Mouse (Mus musculus) neutrophil, adult 5-6 weeks (primary cell): ENCODE data around the gene Tenm4. TPM values are rescaled to one million over a fixed set of nuclear protein-coding genes. Genes with fewer than 3 reads are reported as not detected.

Experiments
- ATAC-seq: fragments of 151-379, 151-347 bp; 2 replicates; pipeline ENCODE4 v1.8.0; 2017; ENCODE audit warnings: mild to moderate bottlenecking, moderate TSS enrichment; ENCODE audit not compliant: insufficient number of reproducible peaks, poor library complexity, low FRiP score, severe bottlenecking; ENCODE audit errors: extremely low read depth
- total RNA-seq: library from RNA; stranded (forward); fragments of 200-1000 nt; gene quantifications from 2 replicates; pipeline ENCODE4 v1.2.3, GENCODE M21; 2017

Tenm4 gene
- total RNA-seq, 1 experiment from 2014 or later = 0.58 TPM

- ATAC-seq = no peak
Measured at GRCm38 (mm10) chr7:96183195-96183594, 12.1 kb downstream of the Tenm4 start.

- no peak for ATAC-seq
Measured at GRCm38 (mm10) chr7:96185411-96185810, 14.4 kb downstream of the Tenm4 start.

- ATAC-seq = no peak
Measured at GRCm38 (mm10) chr7:96203812-96204560, 32.9 kb downstream of the Tenm4 start.

- ATAC-seq = no peak
Measured at GRCm38 (mm10) chr7:96204809-96205350, 33.8 kb downstream of the Tenm4 start.

- no peak for ATAC-seq
Measured at GRCm38 (mm10) chr7:96207071-96207470, 36.0 kb downstream of the Tenm4 start.

- ATAC-seq = no peak
Measured at GRCm38 (mm10) chr7:96209783-96210524, 38.9 kb downstream of the Tenm4 start.

- ATAC-seq = no peak
Measured at GRCm38 (mm10) chr7:96210525-96211369, 39.7 kb downstream of the Tenm4 start.

GRCm38 (mm10) chr7:96211618-96212021, 40.6 kb downstream of the Tenm4 start:
- ATAC-seq = no peak

GRCm38 (mm10) chr7:96212224-96212591, 41.2 kb downstream of the Tenm4 start:
- no peak for ATAC-seq

- no peak for ATAC-seq
Measured at GRCm38 (mm10) chr7:96212592-96213541, 41.8 kb downstream of the Tenm4 start.

GRCm38 (mm10) chr7:96213741-96214140, 42.7 kb downstream of the Tenm4 start:
- no peak for ATAC-seq

GRCm38 (mm10) chr7:96214876-96215275, 43.8 kb downstream of the Tenm4 start:
- no peak for ATAC-seq

- ATAC-seq = no peak
Measured at GRCm38 (mm10) chr7:96215894-96216509, 45.0 kb downstream of the Tenm4 start.

- no peak for ATAC-seq
Measured at GRCm38 (mm10) chr7:96219386-96219785, 48.3 kb downstream of the Tenm4 start.

GRCm38 (mm10) chr7:96220647-96221046, 49.6 kb downstream of the Tenm4 start:
- ATAC-seq = no peak

GRCm38 (mm10) chr7:96222569-96222968, 51.5 kb downstream of the Tenm4 start:
- ATAC-seq = no peak

GRCm38 (mm10) chr7:96228562-96229268, 57.7 kb downstream of the Tenm4 start:
- no peak for ATAC-seq
